Mouse (Mus musculus): ENCODE results near the gene Cplane1. TPM values are rescaled to one million over a fixed set of nuclear protein-coding genes. Genes with fewer than 3 reads are reported as not detected.
"Not testable (repeated sequence)": the region's sequence is repeated elsewhere in the genome, so short reads cannot be mapped to it uniquely, and the experiment has no call there.

The Cplane1 gene
- polyA plus RNA-seq, 1 experiment from 2014 or later: 3.5 TPM

DNA sequence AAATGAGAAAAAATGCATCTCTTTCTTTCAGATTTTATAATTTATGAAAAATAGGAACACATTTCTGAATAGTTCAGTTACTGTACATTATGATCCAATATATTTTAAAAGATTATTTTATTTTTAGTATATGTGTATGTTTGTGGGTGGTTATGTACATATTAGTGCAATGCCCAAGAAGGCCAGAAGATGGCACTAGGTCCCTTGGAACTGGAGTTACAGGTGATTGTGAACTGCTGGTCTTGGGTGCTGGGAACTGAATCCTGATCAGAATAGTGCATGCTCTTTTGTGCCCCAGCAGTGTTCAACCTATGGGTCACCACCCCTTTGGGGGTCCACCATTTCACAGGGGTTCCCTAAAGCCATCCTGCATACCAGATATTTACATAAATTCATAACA is 31.4 kb downstream of the Cplane1 start:
- H3K4me1 ChIP-seq (ENCODE audit: control insufficient read depth, insufficient read depth, low read length): no peaks in the 10 kb centered on the region
- no peak overlapping the region for H3K4me2 ChIP-seq (ENCODE audit: low read depth, low read length)
- H3K9ac ChIP-seq (ENCODE audit: low read depth, low read length): no peak overlapping the region
- ATAC-seq: no peak
- H3K36me3 ChIP-seq (ENCODE audit: control insufficient read depth, insufficient read depth, low read length): peaks cover 10% of the 10 kb centered on the region
- no peaks in the 10 kb centered on the region for H3K27me3 ChIP-seq (replicated peaks; ENCODE audit: control insufficient read depth, insufficient read depth, low read length)
- H3K9me3 ChIP-seq (ENCODE audit: control insufficient read depth, low read length): no peaks in the 10 kb centered on the region
- no peak overlapping the region for H3K4me3 ChIP-seq (ENCODE audit: low read length)
- H3K27ac ChIP-seq (ENCODE audit: low read length): no peak overlapping the region

DNA sequence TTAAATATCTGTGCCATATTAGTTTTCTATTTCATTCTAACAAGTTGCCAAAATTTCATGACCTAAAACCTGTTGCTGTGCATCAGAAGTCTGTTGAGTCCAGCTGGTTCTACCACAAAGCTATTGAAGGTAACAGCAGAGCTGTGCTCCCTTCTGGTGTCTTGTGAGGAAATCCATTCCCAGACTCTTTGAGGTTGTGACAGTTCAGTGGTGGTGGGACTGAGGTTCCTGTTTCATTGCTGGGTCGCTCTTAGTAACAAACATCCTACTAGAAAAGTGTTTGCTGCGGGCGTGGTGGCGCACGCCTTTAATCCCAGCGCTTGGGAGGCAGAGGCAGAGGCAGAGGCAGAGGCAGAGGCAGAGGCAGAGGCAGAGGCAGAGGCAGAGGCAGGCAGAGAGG is 39.5 kb downstream of the Cplane1 start:
- 82% methylated on average over 6 of the region's 6 CpGs for WGBS
- no peak for ATAC-seq
- Histone ChIP-seq H3K27me3 (replicated peaks; ENCODE audit: control insufficient read depth, insufficient read depth, low read length) (no peaks in the 10 kb centered on the region), H3K9ac (ENCODE audit: low read depth, low read length) (no peak overlapping the region), H3K9me3 (ENCODE audit: control insufficient read depth, low read length) (no peaks in the 10 kb centered on the region), H3K4me2 (ENCODE audit: low read depth, low read length) (no peak overlapping the region), H3K4me3 (ENCODE audit: low read length) (no peak overlapping the region), H3K36me3 (ENCODE audit: control insufficient read depth, insufficient read depth, low read length) (no peaks in the 10 kb centered on the region), H3K4me1 (ENCODE audit: control insufficient read depth, insufficient read depth, low read length) (no peaks in the 10 kb centered on the region), H3K27ac (ENCODE audit: low read length) (no peak overlapping the region)

DNA sequence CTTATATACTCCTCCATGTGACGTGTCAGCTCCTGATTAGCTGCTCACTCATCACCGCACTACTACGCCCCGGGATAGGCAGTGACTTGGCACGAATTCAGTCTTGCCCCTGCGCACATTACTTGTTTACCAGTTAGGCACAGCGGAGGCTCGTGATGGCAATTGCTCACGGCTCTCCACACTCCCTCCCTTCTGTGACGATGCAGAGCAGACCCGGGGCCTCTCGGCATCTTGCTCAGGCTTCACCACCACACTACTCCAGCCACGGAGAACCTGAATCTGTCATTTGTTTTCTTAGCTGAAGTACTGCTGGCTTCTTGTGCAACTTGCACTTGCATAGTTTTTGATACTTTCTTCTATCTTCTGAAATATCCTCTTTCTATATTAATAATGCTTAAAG is 45.9 kb downstream of the Cplane1 start:
- Histone ChIP-seq H3K27ac (ENCODE audit: low read length) (no peak overlapping the region), H3K4me3 (ENCODE audit: low read length) (no peak overlapping the region), H3K36me3 (ENCODE audit: control insufficient read depth, insufficient read depth, low read length) (peaks cover 3% of the 10 kb centered on the region; the same call in 1 of the 2 replicates), H3K9ac (ENCODE audit: low read depth, low read length) (no peak overlapping the region), H3K4me2 (ENCODE audit: low read depth, low read length) (no peak overlapping the region), H3K27me3 (replicated peaks; ENCODE audit: control insufficient read depth, insufficient read depth, low read length) (no peaks in the 10 kb centered on the region), H3K9me3 (ENCODE audit: control insufficient read depth, low read length) (no peaks in the 10 kb centered on the region), H3K4me1 (ENCODE audit: control insufficient read depth, insufficient read depth, low read length) (no peaks in the 10 kb centered on the region)
- ATAC-seq: no peak
- 90% methylated on average over 13 of the region's 13 CpGs for WGBS

DNA sequence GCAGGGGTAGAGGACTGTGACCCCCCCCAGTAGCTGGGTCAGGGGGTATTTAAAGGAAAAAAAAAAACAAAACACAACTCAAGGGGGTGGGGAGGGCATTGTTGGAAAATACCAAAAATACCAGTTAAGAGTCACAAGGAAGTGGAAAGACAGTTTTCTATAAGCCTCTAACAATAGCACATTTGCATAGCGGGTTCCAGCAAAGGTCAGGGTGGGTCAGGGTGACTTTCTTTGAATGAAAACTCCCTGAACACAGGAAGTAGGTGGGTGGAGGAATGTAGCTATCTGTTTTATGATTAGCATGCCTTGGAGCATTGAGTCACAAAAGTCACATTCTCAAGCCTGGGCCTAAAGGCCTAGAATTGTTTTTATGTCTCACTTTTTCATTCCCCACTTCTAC is 65.3 kb downstream of the Cplane1 start:
- not testable (repeated sequence) for ATAC-seq; H3K9me3 ChIP-seq (ENCODE audit: control insufficient read depth, low read length); H3K4me2 ChIP-seq (ENCODE audit: low read depth, low read length); H3K4me1 ChIP-seq (ENCODE audit: control insufficient read depth, insufficient read depth, low read length); H3K36me3 ChIP-seq (ENCODE audit: control insufficient read depth, insufficient read depth, low read length); H3K27me3 ChIP-seq (replicated peaks; ENCODE audit: control insufficient read depth, insufficient read depth, low read length); H3K4me3 ChIP-seq (ENCODE audit: low read length); H3K9ac ChIP-seq (ENCODE audit: low read depth, low read length); H3K27ac ChIP-seq (ENCODE audit: low read length)
- 82% methylated on average over 1 of the region's 1 CpGs for WGBS

DNA sequence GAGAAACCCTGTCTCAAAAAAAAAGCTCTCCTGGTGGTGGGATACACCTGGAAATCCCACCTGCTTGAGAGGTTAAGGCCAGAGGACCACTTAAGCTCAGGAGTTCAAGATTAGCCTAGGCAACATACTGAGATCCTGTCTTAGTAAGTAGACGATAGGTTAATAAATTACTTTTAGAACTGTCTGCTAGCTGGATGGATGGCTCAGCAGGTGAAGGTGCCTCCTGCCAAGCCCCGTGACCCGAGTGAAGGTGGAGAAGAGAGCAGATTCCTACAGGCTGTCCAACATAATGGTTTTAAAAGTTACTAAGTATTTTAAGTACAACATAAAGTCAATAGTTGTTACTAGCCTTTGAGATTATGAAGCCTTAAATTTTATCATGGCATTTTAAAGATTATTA is 97.0 kb downstream of the Cplane1 start:
- no peaks in the 10 kb centered on the region; the same call in 1 of the 2 replicates for H3K36me3 ChIP-seq (ENCODE audit: control insufficient read depth, insufficient read depth, low read length)
- H3K27ac ChIP-seq (ENCODE audit: low read length): no peak overlapping the region
- H3K4me2 ChIP-seq (ENCODE audit: low read depth, low read length): no peak overlapping the region
- whole genome bisulfite sequencing: 70% methylated on average over 3 of the region's 3 CpGs
- ATAC-seq: peak; percentile 65
- no peak overlapping the region for H3K9ac ChIP-seq (ENCODE audit: low read depth, low read length)
- no peaks in the 10 kb centered on the region for H3K9me3 ChIP-seq (ENCODE audit: control insufficient read depth, low read length)
- H3K27me3 ChIP-seq (replicated peaks; ENCODE audit: control insufficient read depth, insufficient read depth, low read length): no peaks in the 10 kb centered on the region
- no peaks in the 10 kb centered on the region for H3K4me1 ChIP-seq (ENCODE audit: control insufficient read depth, insufficient read depth, low read length)
- no peak overlapping the region for H3K4me3 ChIP-seq (ENCODE audit: low read length)

DNA sequence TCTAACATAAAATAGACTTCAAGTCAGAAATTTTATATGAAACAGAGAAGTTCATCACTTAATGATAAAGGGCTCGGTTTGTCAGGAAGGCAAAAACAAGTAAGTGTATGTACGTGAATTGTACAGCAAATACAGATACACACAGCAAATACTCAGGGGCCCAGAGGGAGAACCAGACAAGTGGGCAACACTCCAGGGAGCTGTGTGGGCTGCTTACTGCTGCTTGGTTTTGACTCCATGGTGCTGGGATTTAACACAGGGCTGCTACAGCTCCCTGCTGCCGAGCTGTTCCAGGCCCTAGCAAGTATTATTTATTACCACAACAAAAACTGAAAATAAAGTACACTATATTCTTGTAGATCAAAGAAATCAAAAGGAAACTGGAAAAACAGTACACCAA is 98.3 kb downstream of the Cplane1 start:
- no peaks in the 10 kb centered on the region; the same call in 1 of the 2 replicates for H3K36me3 ChIP-seq (ENCODE audit: control insufficient read depth, insufficient read depth, low read length)
- ATAC-seq: no peak
- 90% methylated on average over 3 of the region's 3 CpGs for WGBS

DNA sequence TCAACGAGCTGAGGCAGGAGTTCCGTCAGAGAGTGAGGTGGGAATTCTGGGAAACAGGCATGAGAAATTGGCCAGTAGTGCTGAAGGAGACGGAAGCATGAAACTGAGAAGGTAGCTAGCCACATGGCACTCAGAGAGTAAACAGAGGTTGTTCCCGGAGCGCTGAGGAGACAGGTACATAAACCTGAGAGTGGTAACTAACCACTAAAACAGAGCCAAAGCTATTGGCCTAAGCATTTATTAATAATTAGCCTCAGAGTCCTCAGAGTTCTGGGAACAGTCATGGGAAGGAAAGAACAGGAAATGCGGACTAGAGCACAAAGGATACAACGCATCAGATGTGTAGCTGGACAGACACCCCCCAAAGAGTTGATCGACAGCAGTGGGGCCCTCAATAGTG is 99.3 kb downstream of the Cplane1 start:
- H3K4me2 ChIP-seq (ENCODE audit: low read depth, low read length): no peak overlapping the region
- WGBS: 80% methylated on average over 8 of the region's 8 CpGs
- no peak overlapping the region for H3K27ac ChIP-seq (ENCODE audit: low read length)
- no peaks in the 10 kb centered on the region; the same call in 1 of the 2 replicates for H3K36me3 ChIP-seq (ENCODE audit: control insufficient read depth, insufficient read depth, low read length)
- no peaks in the 10 kb centered on the region for H3K9me3 ChIP-seq (ENCODE audit: control insufficient read depth, low read length)
- ATAC-seq: no peak
- no peaks in the 10 kb centered on the region for H3K4me1 ChIP-seq (ENCODE audit: control insufficient read depth, insufficient read depth, low read length)
- H3K9ac ChIP-seq (ENCODE audit: low read depth, low read length): no peak overlapping the region
- H3K27me3 ChIP-seq (replicated peaks; ENCODE audit: control insufficient read depth, insufficient read depth, low read length): no peaks in the 10 kb centered on the region
- H3K4me3 ChIP-seq (ENCODE audit: low read length): no peak overlapping the region

More for the DNA sequence above, 98.3 kb downstream of the Cplane1 start:
- H3K4me1 ChIP-seq (ENCODE audit: control insufficient read depth, insufficient read depth, low read length): no peaks in the 10 kb centered on the region
- no peak overlapping the region for H3K4me2 ChIP-seq (ENCODE audit: low read depth, low read length)
- H3K27ac ChIP-seq (ENCODE audit: low read length): no peak overlapping the region
- H3K9ac ChIP-seq (ENCODE audit: low read depth, low read length): no peak overlapping the region
- no peak overlapping the region for H3K4me3 ChIP-seq (ENCODE audit: low read length)
- H3K9me3 ChIP-seq (ENCODE audit: control insufficient read depth, low read length): no peaks in the 10 kb centered on the region
- H3K27me3 ChIP-seq (replicated peaks; ENCODE audit: control insufficient read depth, insufficient read depth, low read length): no peaks in the 10 kb centered on the region

DNA sequence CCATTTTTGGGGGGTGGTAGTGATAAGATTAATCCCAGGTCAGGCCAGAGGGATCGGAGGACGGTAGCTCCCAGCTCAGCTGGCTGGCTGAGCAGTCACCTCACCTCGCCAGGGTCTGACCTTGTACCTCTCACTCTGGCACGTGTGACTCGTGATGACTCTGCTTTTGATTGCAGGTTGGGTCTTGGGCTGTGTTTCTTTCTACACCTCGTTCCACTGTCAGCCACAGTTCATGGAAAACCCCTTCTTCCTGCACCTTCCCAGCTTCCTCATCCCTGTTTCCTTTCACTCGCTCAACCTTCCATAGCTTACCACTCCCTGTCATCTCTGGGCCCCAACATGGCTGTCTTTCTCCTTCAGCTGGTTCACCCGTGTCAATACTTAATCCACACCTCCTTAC is 103.0 kb downstream of the Cplane1 start:
- ATAC-seq: no peak
- no peak overlapping the region for H3K27ac ChIP-seq (ENCODE audit: low read length)
- peaks cover 3% of the 10 kb centered on the region; the same call in 1 of the 2 replicates for H3K9me3 ChIP-seq (ENCODE audit: control insufficient read depth, low read length)
- no peaks in the 10 kb centered on the region for H3K4me1 ChIP-seq (ENCODE audit: control insufficient read depth, insufficient read depth, low read length)
- 84% methylated on average over 8 of the region's 8 CpGs for WGBS
- no peak overlapping the region for H3K9ac ChIP-seq (ENCODE audit: low read depth, low read length)
- H3K4me3 ChIP-seq (ENCODE audit: low read length): no peak overlapping the region
- H3K27me3 ChIP-seq (replicated peaks; ENCODE audit: control insufficient read depth, insufficient read depth, low read length): no peaks in the 10 kb centered on the region
- no peaks in the 10 kb centered on the region for H3K36me3 ChIP-seq (ENCODE audit: control insufficient read depth, insufficient read depth, low read length)
- H3K4me2 ChIP-seq (ENCODE audit: low read depth, low read length): no peak overlapping the region

DNA sequence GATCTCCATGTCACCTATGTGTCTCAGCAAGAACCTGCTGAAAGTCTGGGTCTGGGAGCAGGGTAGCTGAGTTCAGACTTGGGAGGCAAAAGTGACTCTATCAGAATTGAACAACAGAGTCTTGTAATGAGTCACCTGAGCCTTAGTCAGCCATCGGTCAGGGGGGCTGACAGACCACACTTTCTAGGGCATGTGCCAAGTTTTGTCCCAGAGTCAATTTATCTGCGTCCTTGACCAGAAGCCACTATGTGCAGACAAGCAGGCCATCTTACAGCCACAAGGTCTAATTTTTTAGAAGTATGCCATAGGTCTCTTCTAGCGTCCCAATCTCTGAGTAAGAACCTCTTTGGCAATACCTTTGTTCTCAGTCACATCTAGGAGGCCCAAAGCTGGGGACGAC is 109.0 kb downstream of the Cplane1 start:
- WGBS: 93% methylated on average over 4 of the region's 4 CpGs
- H3K27ac ChIP-seq (ENCODE audit: low read length): not testable (repeated sequence)

DNA sequence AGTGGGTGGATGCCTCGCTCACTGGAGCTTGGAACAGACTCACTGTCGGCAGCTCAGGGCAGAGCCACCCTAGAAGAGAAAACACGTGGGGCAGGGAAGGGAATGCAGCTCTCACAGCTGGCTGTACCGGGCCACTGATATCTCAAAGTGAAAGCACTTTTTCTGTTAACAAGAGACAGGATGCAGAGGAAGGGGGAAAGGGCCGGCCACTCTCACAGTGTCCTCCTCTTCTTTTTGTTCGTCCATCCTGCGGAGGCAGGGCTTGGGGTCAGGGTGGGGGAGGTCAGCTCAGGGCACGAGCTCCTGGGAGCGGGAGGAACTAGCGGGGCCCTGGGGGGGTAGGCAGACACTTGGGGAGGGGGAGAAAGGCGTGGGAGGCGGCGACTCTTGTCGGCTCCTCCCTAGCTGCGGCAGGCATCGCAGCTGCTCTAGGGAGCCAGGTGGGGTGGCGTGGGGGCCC is 110.4 kb downstream of the Cplane1 start:
- H3K9me3 ChIP-seq (ENCODE audit: control insufficient read depth, low read length): peaks cover 3% of the 10 kb centered on the region; the same call in 1 of the 2 replicates
- no peak overlapping the region for H3K27ac ChIP-seq (ENCODE audit: low read length)
- no peaks in the 10 kb centered on the region for H3K36me3 ChIP-seq (ENCODE audit: control insufficient read depth, insufficient read depth, low read length)
- ATAC-seq: peak; percentile 74
- H3K27me3 ChIP-seq (replicated peaks; ENCODE audit: control insufficient read depth, insufficient read depth, low read length): no peaks in the 10 kb centered on the region
- H3K9ac ChIP-seq (ENCODE audit: low read depth, low read length): peak overlapping the region; percentile 56
- H3K4me2 ChIP-seq (ENCODE audit: low read depth, low read length): peak overlapping the region; percentile 64
- 27% methylated on average over 17 of the region's 17 CpGs for WGBS
- H3K4me1 ChIP-seq (ENCODE audit: control insufficient read depth, insufficient read depth, low read length): no peaks in the 10 kb centered on the region
- H3K4me3 ChIP-seq (ENCODE audit: low read length): peak overlapping the region; percentile 47

More for the DNA sequence above, 109.0 kb downstream of the Cplane1 start:
- H3K4me2 ChIP-seq (ENCODE audit: low read depth, low read length); H3K36me3 ChIP-seq (ENCODE audit: control insufficient read depth, insufficient read depth, low read length); H3K4me3 ChIP-seq (ENCODE audit: low read length); ATAC-seq; H3K4me1 ChIP-seq (ENCODE audit: control insufficient read depth, insufficient read depth, low read length); H3K27me3 ChIP-seq (replicated peaks; ENCODE audit: control insufficient read depth, insufficient read depth, low read length); H3K9me3 ChIP-seq (ENCODE audit: control insufficient read depth, low read length); H3K9ac ChIP-seq (ENCODE audit: low read depth, low read length): not testable (repeated sequence)
